Mouse (Mus musculus) stomach, postnatal 0 days (tissue): ENCODE data around the gene Batf2.

Source experiments
- CTCF ChIP-seq: IDR thresholded peaks from 2 replicates; pipeline ENCODE4 v1.5.1; 2016; ENCODE audit warnings: antibody characterized with exemption, low read depth, mild to moderate bottlenecking, moderate library complexity
- EP300 ChIP-seq: optimal IDR thresholded peaks from 2 replicates; pipeline ENCODE3; 2016; ENCODE audit warnings: antibody characterized with exemption

DNA sequence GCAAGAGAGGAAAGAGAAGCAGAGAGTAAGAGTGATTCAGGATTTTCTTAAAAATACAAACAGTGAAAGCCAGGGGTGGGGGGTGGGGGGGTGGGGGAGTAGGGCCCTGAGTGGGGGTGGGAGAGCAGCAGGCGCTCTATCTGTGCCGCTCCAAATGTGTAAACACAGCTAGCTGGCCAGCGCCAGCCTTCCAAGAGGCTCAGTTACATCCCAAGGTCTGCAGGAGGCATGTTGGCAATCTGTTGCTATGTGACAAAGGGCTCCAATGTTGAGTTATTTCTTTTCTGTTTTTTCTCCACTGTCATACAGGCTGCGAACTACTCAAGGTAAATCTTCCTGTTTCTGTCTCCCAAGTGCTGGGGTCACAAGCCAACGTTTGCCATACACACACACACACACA, 34.0 kb downstream of the Batf2 start:
- TF ChIP-seq EP300 (no peak), CTCF (0 out of 2 replicates have a peak, but pooled peaks have one; percentile 3)
